Mouse (Mus musculus) CH12.LX (cell line): ENCODE measurements at regions not wholly inside any gene's neighbourhood (a gene's known extent, or its start where the extent isn't known, plus 50 kb on each side); places are given as distances from the start of the nearest gene placed in this dataset.

Experiments used
- DNase-seq: peaks from one replicate; pipeline ENCODE4 v3.0.0-alpha.2; 2013; ENCODE audit errors: extremely low read depth
- H3K27ac ChIP-seq: 2 replicates; pipeline ENCODE4 v1.5.1; 2012; ENCODE audit warnings: low read depth, mild to moderate bottlenecking, control low read depth, moderate library complexity; ENCODE audit not compliant: insufficient read depth
- H3K27me3 ChIP-seq: replicated peaks from 2 replicates; pipeline ENCODE3; 2012; ENCODE audit warnings: inconsistent platforms
- H3K36me3 ChIP-seq, 2 experiments: replicated peaks in 1 of 2; 2 replicates each; pipeline versions ENCODE3 to v1.6.1; 2012; ENCODE audit warnings: inconsistent platforms in 1 of 2, low read length in 1 of 2, mild to moderate bottlenecking in 1 of 2, mixed read lengths in 1 of 2, moderate library complexity in 1 of 2; ENCODE audit not compliant: control insufficient read depth in 1 of 2, insufficient read depth in 1 of 2
- H3K4me1 ChIP-seq, 2 experiments: 2 replicates each; pipeline ENCODE4 v1.6.1; 2012; ENCODE audit warnings: inconsistent platforms in 1 of 2, moderate library complexity in 1 of 2; ENCODE audit not compliant: insufficient read depth in 2 of 2, control insufficient read depth in 1 of 2
- H3K4me2 ChIP-seq: 2 replicates; pipeline ENCODE4 v1.6.1; 2012; ENCODE audit warnings: low read depth, mild to moderate bottlenecking, control low read depth; ENCODE audit not compliant: poor library complexity, insufficient read depth, severe bottlenecking
- H3K4me3 ChIP-seq, 3 experiments: fragments of 150-350 bp in 1 of 3; sonication (generic) in 1 of 3; replicated peaks in 1 of 3; 2 replicates each; pipeline versions ENCODE3 to v1.5.1; 2011 to 2012; ENCODE audit warnings: low read depth in 2 of 3, low read length in 2 of 3, mild to moderate bottlenecking in 2 of 3, moderate library complexity in 2 of 3, control low read depth in 1 of 3, improper control_type of control experiment in 1 of 3, inconsistent platforms in 1 of 3, mixed read lengths in 1 of 3; ENCODE audit not compliant: poor library complexity in 1 of 3
- H3K79me2 ChIP-seq: replicated peaks from 2 replicates; pipeline ENCODE4 v1.6.1; 2012; ENCODE audit warnings: mild to moderate bottlenecking, moderate library complexity; ENCODE audit not compliant: control insufficient read depth, poor library complexity, insufficient read depth, severe bottlenecking; ENCODE audit errors: extremely low read depth
- H3K9ac ChIP-seq: 2 replicates; pipeline ENCODE4 v1.6.1; 2012; ENCODE audit warnings: low read depth, mild to moderate bottlenecking, control low read depth, moderate library complexity; ENCODE audit not compliant: insufficient read depth
- H3K9me3 ChIP-seq: replicated peaks from 2 replicates; pipeline ENCODE3; 2012; ENCODE audit warnings: low read length, inconsistent platforms, mixed read lengths
- BHLHE40 ChIP-seq: IDR thresholded peaks from 2 replicates; pipeline ENCODE4 v1.6.1; 2011; ENCODE audit warnings: mild to moderate bottlenecking, low read depth, low read length, improper control_type of control experiment
- CHD2 ChIP-seq: IDR thresholded peaks from 2 replicates; pipeline ENCODE4 v1.6.1; 2011; ENCODE audit warnings: low read length, improper control_type of control experiment
- E2F4 ChIP-seq: IDR thresholded peaks from 2 replicates; pipeline ENCODE4 v1.6.1; 2011; ENCODE audit warnings: low read depth, low read length, improper control_type of control experiment; ENCODE audit not compliant: insufficient replicate concordance
- ELF1 ChIP-seq: IDR thresholded peaks from 2 replicates; pipeline ENCODE4 v1.6.1; 2014; ENCODE audit warnings: low read depth, mild to moderate bottlenecking, inconsistent platforms, low read length, improper control_type of control experiment
- ETS1 ChIP-seq: conservative IDR thresholded peaks from 2 replicates; pipeline ENCODE4 v1.6.1; 2012; ENCODE audit warnings: low read depth, mild to moderate bottlenecking, inconsistent platforms, low read length, improper control_type of control experiment, moderate library complexity
- HCFC1 ChIP-seq: IDR thresholded peaks from 2 replicates; pipeline ENCODE4 v1.6.1; 2012; ENCODE audit warnings: low read depth, mild to moderate bottlenecking, inconsistent platforms, low read length, improper control_type of control experiment
- IRF4 ChIP-seq: IDR thresholded peaks from 2 replicates; pipeline ENCODE4 v1.6.1; 2014; ENCODE audit warnings: low read depth, mild to moderate bottlenecking, inconsistent platforms, low read length, improper control_type of control experiment
- JUN ChIP-seq: IDR thresholded peaks from 2 replicates; pipeline ENCODE4 v1.6.1; 2011; ENCODE audit warnings: low read depth, mild to moderate bottlenecking, low read length, improper control_type of control experiment, moderate library complexity; ENCODE audit not compliant: insufficient read depth
- KAT2A ChIP-seq: IDR thresholded peaks from 2 replicates; pipeline ENCODE4 v1.6.1; 2012; ENCODE audit warnings: low read length, improper control_type of control experiment, inconsistent platforms; ENCODE audit not compliant: insufficient replicate concordance
- MAZ ChIP-seq: IDR thresholded peaks from 2 replicates; pipeline ENCODE4 v1.6.1; 2012; ENCODE audit warnings: low read depth, mild to moderate bottlenecking, inconsistent platforms, low read length, improper control_type of control experiment, moderate library complexity
- MEF2A ChIP-seq: IDR thresholded peaks from 2 replicates; pipeline ENCODE4 v1.6.1; 2014; ENCODE audit warnings: low read depth, mild to moderate bottlenecking, inconsistent platforms, low read length, improper control_type of control experiment, borderline replicate concordance
- MXI1 ChIP-seq: IDR thresholded peaks from 2 replicates; pipeline ENCODE4 v1.6.1; 2011; ENCODE audit warnings: mild to moderate bottlenecking, low read depth, low read length, improper control_type of control experiment
- MYC ChIP-seq: IDR thresholded peaks from 2 replicates; pipeline ENCODE4 v1.6.1; 2011; ENCODE audit warnings: low read depth, mild to moderate bottlenecking, improper control_type of control experiment, low read length
- NELFE ChIP-seq: IDR thresholded peaks from 2 replicates; pipeline ENCODE4 v1.6.1; 2011; ENCODE audit warnings: low read depth, low read length, improper control_type of control experiment
- PAX5 ChIP-seq: IDR thresholded peaks from 2 replicates; pipeline ENCODE4 v1.6.1; 2012; ENCODE audit warnings: low read length, inconsistent platforms, mixed read lengths
- POLR2AphosphoS2 ChIP-seq: IDR thresholded peaks from 2 replicates; pipeline ENCODE4 v1.6.1; 2011; ENCODE audit warnings: low read depth, low read length, improper control_type of control experiment
- RAD21 ChIP-seq: IDR thresholded peaks from 2 replicates; pipeline ENCODE4 v1.6.1; 2011; ENCODE audit warnings: low read depth, mild to moderate bottlenecking, low read length, improper control_type of control experiment, moderate library complexity
- RCOR1 ChIP-seq: conservative IDR thresholded peaks from 2 replicates; pipeline ENCODE4 v1.6.1; 2012; ENCODE audit warnings: low read depth, mild to moderate bottlenecking, inconsistent platforms, low read length, improper control_type of control experiment
- SIN3A ChIP-seq: IDR thresholded peaks from 2 replicates; pipeline ENCODE4 v1.6.1; 2012; ENCODE audit warnings: low read length, improper control_type of control experiment, inconsistent platforms
- SMC3 ChIP-seq: IDR thresholded peaks from 2 replicates; pipeline ENCODE4 v1.6.1; 2011; ENCODE audit warnings: low read depth, low read length, improper control_type of control experiment
- TBP ChIP-seq: conservative IDR thresholded peaks from 2 replicates; pipeline ENCODE4 v1.6.1; 2011; ENCODE audit warnings: low read depth, low read length, improper control_type of control experiment
- TCF12 ChIP-seq: IDR thresholded peaks from 2 replicates; pipeline ENCODE4 v1.6.1; 2014; ENCODE audit warnings: low read depth, mild to moderate bottlenecking, inconsistent platforms, low read length, improper control_type of control experiment
- USF1 ChIP-seq: IDR thresholded peaks from 2 replicates; pipeline ENCODE4 v1.6.1; 2014; ENCODE audit warnings: low read depth, mild to moderate bottlenecking, inconsistent platforms, low read length, improper control_type of control experiment
- ZC3H11A ChIP-seq: IDR thresholded peaks from 2 replicates; pipeline ENCODE4 v1.6.1; 2012; ENCODE audit warnings: low read depth, mild to moderate bottlenecking, inconsistent platforms, low read length, improper control_type of control experiment
- ZKSCAN1 ChIP-seq: IDR thresholded peaks from 2 replicates; pipeline ENCODE4 v1.6.1; 2012; ENCODE audit warnings: low read depth, inconsistent platforms, low read length, improper control_type of control experiment, borderline replicate concordance
- ZNF384 ChIP-seq: IDR thresholded peaks from 2 replicates; pipeline ENCODE4 v1.6.1; 2012; ENCODE audit warnings: low read depth, low read length, improper control_type of control experiment, inconsistent platforms
- dilution Hi-C: fragments of 300-500 bp; cut with MboI; formaldehyde crosslinking; loops from 2 replicates; pipeline ENCODE4 v1.14.3; 2020; ENCODE audit warnings: low sequenced_read_pairs; ENCODE audit not compliant: extremely low pct_unique_long_range_greater_than_20kb, extremely low pct_ligation_motif_present
- in situ Hi-C: fragments of 300-500 bp; cut with MboI; formaldehyde crosslinking; loops from 3 replicates; pipeline ENCODE4 v1.14.3; 2019; ENCODE audit warnings: low sequenced_read_pairs, low pct_ligation_motif_present, low pct_unique_long_range_greater_than_20kb, mixed read lengths

- TF ChIP-seq TBP (no peak), MEF2A (no peak), SIN3A (no peak), SMC3 (no peak), ZKSCAN1 (no peak), JUN (no peak), PAX5 (no peak), ETS1 (no peak), ZC3H11A (no peak), CHD2 (no peak)
- Histone ChIP-seq H3K27ac (no peak overlapping the region), H3K4me2 (no peak overlapping the region), H3K27me3 (no peaks in the 10 kb centered on the region), H3K79me2 (no peaks in the 10 kb centered on the region), H3K4me1 (peaks cover 0 to 9% of the 10 kb centered on the region in 2 experiments; a peak in 1 of 4 replicates), H3K36me3 (no peaks in the 10 kb centered on the region), H3K9me3 (no peaks in the 10 kb centered on the region), H3K9ac (no peak overlapping the region), H3K4me3 (no peak overlapping the region)
- in situ Hi-C loops (no loop called here), dilution Hi-C loops (no loop called here)
- no peak for DNase-seq
Observed at GRCm38 (mm10) chr10:6488605-6489004, 269.7 kb upstream of the Oprm1 start.

GRCm38 (mm10) chr10:6492694-6493093, 265.6 kb upstream of the Oprm1 start:
- dilution Hi-C loops, result no loop called here
- no peaks in the 10 kb centered on the region for H3K27me3 ChIP-seq
- H3K4me1 ChIP-seq, result peaks cover 0 to 3% of the 10 kb centered on the region in 2 experiments; a peak in 1 of 4 replicates
- TF ChIP-seq IRF4 (no peak), PAX5 (no peak), NELFE (no peak), RAD21 (no peak), E2F4 (no peak), HCFC1 (no peak), ZKSCAN1 (no peak), ZNF384 (no peak), BHLHE40 (no peak), TCF12 (no peak), MAZ (no peak), RCOR1 (no peak), KAT2A (no peak), USF1 (no peak), MXI1 (no peak), ZC3H11A (no peak), POLR2AphosphoS2 (no peak), MYC (no peak), ELF1 (no peak)
- H3K36me3 ChIP-seq, result no peaks in the 10 kb centered on the region
- no peak overlapping the region for H3K27ac ChIP-seq
- H3K4me3 ChIP-seq, result no peak overlapping the region
- H3K9ac ChIP-seq, result no peak overlapping the region
- DNase-seq, result no peak
- H3K79me2 ChIP-seq, result no peaks in the 10 kb centered on the region
- no peak overlapping the region for H3K4me2 ChIP-seq
- in situ Hi-C loops, result no loop called here
- H3K9me3 ChIP-seq, result no peaks in the 10 kb centered on the region
